ENCODE assay signal across 8 mouse cellular contexts in the genomic region with DNA sequence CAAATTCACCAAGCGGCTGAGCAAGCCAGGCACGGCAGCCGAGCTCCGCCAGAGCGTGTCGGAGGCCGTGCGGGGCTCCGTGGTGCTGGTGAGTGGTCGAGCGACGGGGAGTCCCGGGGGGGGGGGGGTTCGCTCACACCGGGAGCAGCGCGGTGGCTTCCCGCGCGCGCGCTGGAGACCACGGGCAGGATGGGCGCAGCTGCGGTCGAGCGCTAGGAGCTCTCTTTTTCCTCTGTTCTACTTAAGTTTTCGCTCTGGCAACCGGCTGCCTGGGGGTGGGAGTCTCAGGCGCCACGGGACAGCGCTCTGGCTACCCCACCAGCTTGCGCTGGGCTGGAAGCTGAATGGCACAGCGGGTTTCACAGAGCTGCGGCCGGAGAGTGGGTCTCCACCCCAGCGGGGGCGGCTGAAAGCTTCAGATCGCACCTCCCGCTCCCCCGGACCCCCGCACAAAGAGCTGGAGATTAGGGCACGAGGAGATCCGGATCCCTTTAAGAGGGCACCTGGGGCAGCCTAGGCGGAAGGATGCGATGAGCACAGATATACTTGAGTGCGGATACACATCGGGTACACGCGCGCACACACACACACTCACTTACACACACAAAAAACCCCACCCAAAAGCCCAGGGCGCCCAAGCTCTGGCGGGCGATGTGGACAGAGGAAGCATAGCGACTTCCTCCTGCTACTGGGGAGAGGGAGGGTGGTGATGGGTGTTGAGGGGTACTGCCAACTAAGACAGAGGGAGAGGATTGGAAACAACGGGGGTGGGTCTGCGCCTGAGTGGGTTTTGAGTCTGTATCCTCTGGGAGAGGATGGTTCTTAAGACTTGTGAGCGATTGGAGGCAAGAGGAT. TPM values are rescaled to one million over a fixed set of nuclear protein-coding genes. Genes with fewer than 3 reads are reported as not detected.
DNase-seq lines count a peak whose midpoint lies in the region; ATAC-seq and TF ChIP-seq lines count a peak whose summit lies in the region.

No protein-coding gene starts in this region.

- no peaks in the 10 kb centered on the region for H3K36me3 ChIP-seq in neural tube, embryonic 13.5 days
- no peaks in the 10 kb centered on the region for H3K36me3 ChIP-seq in thymus, adult 2 months (ENCODE audit: control insufficient read depth, insufficient read depth, low read length)

- H3K9ac ChIP-seq in neural tube, embryonic 13.5 days, result peak overlapping the region; percentile 77

- peak overlapping the region; percentile 62 for H3K4me3 ChIP-seq in lung, adult 2 months (replicated peaks; ENCODE audit: extremely low read depth, low read depth, low read length)
- H3K4me3 ChIP-seq in neural tube, embryonic 13.5 days, result peak overlapping the region; percentile 59
- peak overlapping the region; percentile 93 for H3K4me3 ChIP-seq in thymus, adult 2 months (ENCODE audit: control insufficient read depth, insufficient read depth, low read length)

- no peak for TF ChIP-seq POLR2A in lung, adult 2 months (IDR thresholded peaks at IDR 0.05; ENCODE audit: borderline replicate concordance, extremely low read depth, low read depth, low read length)
- no peak for TF ChIP-seq POLR2A in thymus, adult 2 months (IDR thresholded peaks at IDR 0.05; ENCODE audit: control insufficient read depth, extremely low read depth, insufficient read depth, low read length, poor library complexity)

- no peak for TF ChIP-seq CTCF in lung, adult 2 months (IDR thresholded peaks at IDR 0.05; ENCODE audit: insufficient read depth, low read length)
- no peak for TF ChIP-seq CTCF in thymus, adult 2 months (IDR thresholded peaks at IDR 0.05; ENCODE audit: borderline replicate concordance, control insufficient read depth, extremely low read depth, insufficient read depth, low read length, poor library complexity)

- H3K4me1 ChIP-seq in lung, adult 2 months (ENCODE audit: control insufficient read depth, insufficient read depth, low read length), result no peaks in the 10 kb centered on the region
- peaks cover 9% of the 10 kb centered on the region; the same call in 1 of the 2 replicates for H3K4me1 ChIP-seq in neural tube, embryonic 13.5 days (replicated peaks)
- H3K4me1 ChIP-seq in thymus, adult 2 months (replicated peaks; ENCODE audit: control insufficient read depth, insufficient read depth, low read length), result peaks cover 18% of the 10 kb centered on the region

- H3K9me3 ChIP-seq in neural tube, embryonic 13.5 days, result no peaks in the 10 kb centered on the region; the same call in 1 of the 2 replicates

- peak overlapping the region; percentile 87 for H3K27ac ChIP-seq in neural tube, embryonic 13.5 days (replicated peaks)
- H3K27ac ChIP-seq in thymus, adult 2 months (ENCODE audit: control insufficient read depth, insufficient read depth, low read length), result peak overlapping the region; percentile 77

- WGBS in lung, adult 2 months, result 26% methylated on average over 57 of the region's 58 CpGs
- 14% methylated on average over 49 of the region's 58 CpGs for WGBS in neural tube, embryonic 13.5 days
- 0% methylated on average over 45 of the region's 58 CpGs for WGBS in thymus, adult 2 months

- peak; percentile 75 for ATAC-seq in neural tube, embryonic 13.5 days (ENCODE audit: low read depth)

- DNase-seq in 3134 (ENCODE audit: extremely low read depth, insufficient read length, low spot score) (peak; percentile 66), ES-CJ7 (ENCODE audit: low read depth, low spot score) (peak; percentile 17)
- peak; percentile 9 to 15 for DNase-seq in cerebellum, postnatal 36 days
- DNase-seq in heart, adult 9 months (ENCODE audit: low spot score in 2 of 2), result peak; percentile 11 to 14
- peak; percentile 18 for DNase-seq in kidney, postnatal 10 days
- DNase-seq in lung, adult 2 months, result peak; percentile 5
- peak; percentile 51 for DNase-seq in thymus, adult 2 months

- peak overlapping the region; percentile 58 for H3K4me2 ChIP-seq in neural tube, embryonic 13.5 days

- H3K27me3 ChIP-seq in neural tube, embryonic 13.5 days, result no peaks in the 10 kb centered on the region
- H3K27me3 ChIP-seq in thymus, adult 2 months (ENCODE audit: control insufficient read depth, insufficient read depth, low read length), result no peaks in the 10 kb centered on the region

RNA-seq across cellular contexts. Expression of a gene that starts 0.5 kb away (rescaled TPM):
- polyA plus RNA-seq in lung, adult 2 months (2012; rRNA removed), result 1.0 and 1.5 TPM in 2 replicates
- polyA plus RNA-seq in neural tube, embryonic 13.5 days (2015; fragmentation: Nextera tagmentation; extraction: Ambion mirVana), result 12.7 and 15.3 TPM in 2 replicates
- polyA plus RNA-seq in thymus, adult 2 months (2012; rRNA removed), result 11.0 and 11.4 TPM in 2 replicates

Comparison
In these comparisons a context has a peak if more than half of its experiments do, and no peak if none do; other contexts are left out.
1. Peak in every context shown above with its lines: DNase-seq, ATAC-seq, H3K4me3 ChIP-seq and H3K27ac ChIP-seq.
2. DNase-seq: peak in every context shown above with its lines; median percentile 66 in 3134; 51 in thymus, adult 2 months; 18 in kidney, postnatal 10 days; 17 in ES-CJ7; 12 in heart, adult 9 months; 12 in cerebellum, postnatal 36 days; 5 in lung, adult 2 months.